Mouse (Mus musculus): ENCODE results near the gene Sox21.

Gene Sox21

GRCm38 (mm10) chr14:118236886-118237289 lies at the start of gene Sox21:
Gene Sox21, minus strand, starts transcription at chr14:118237030.
- peak; percentile 92 for DNase-seq (ENCODE audit: low read depth, low spot score)

- no peak for DNase-seq (ENCODE audit: low read depth, low spot score)
Measured at GRCm38 (mm10) chr14:118286096-118286495, 49.3 kb upstream of the Sox21 start.

GRCm38 (mm10) chr14:118282917-118283316 lies 46.1 kb upstream of the Sox21 start:
- DNase-seq (ENCODE audit: low read depth, low spot score): peak; percentile 7

- DNase-seq (ENCODE audit: low read depth, low spot score): no peak
Measured at GRCm38 (mm10) chr14:118282272-118282671, 45.4 kb upstream of the Sox21 start.

- DNase-seq (ENCODE audit: low read depth, low spot score): no peak
Measured at GRCm38 (mm10) chr14:118277704-118278498, 41.1 kb upstream of the Sox21 start.

- no peak for DNase-seq (ENCODE audit: low read depth, low spot score)
Measured at GRCm38 (mm10) chr14:118272594-118273555, 36.0 kb upstream of the Sox21 start.

GRCm38 (mm10) chr14:118268849-118269248 lies 32.0 kb upstream of the Sox21 start:
- DNase-seq (ENCODE audit: low read depth, low spot score): no peak

GRCm38 (mm10) chr14:118266660-118267059 lies 29.8 kb upstream of the Sox21 start, which contains the start of gene Gm9376:
Gene Gm9376, plus strand, starts transcription at chr14:118266960.
- DNase-seq (ENCODE audit: low read depth, low spot score): no peak

- DNase-seq (ENCODE audit: low read depth, low spot score): no peak
Measured at GRCm38 (mm10) chr14:118253381-118253780, 16.6 kb upstream of the Sox21 start.

GRCm38 (mm10) chr14:118241416-118241815 lies 4.6 kb upstream of the Sox21 start:
- DNase-seq (ENCODE audit: low read depth, low spot score): no peak

GRCm38 (mm10) chr14:118239351-118239750 lies 2.5 kb upstream of the Sox21 start:
- no peak for DNase-seq (ENCODE audit: low read depth, low spot score)

GRCm38 (mm10) chr14:118237786-118238185 lies 956 bp upstream of the Sox21 start:
- DNase-seq (ENCODE audit: low read depth, low spot score): no peak

- peak; percentile 66 for DNase-seq (ENCODE audit: low read depth, low spot score)
Measured at GRCm38 (mm10) chr14:118235973-118236885, 601 bp downstream of the Sox21 start.

- no peak for DNase-seq (ENCODE audit: low read depth, low spot score)
Measured at GRCm38 (mm10) chr14:118235361-118235972, 1.4 kb downstream of the Sox21 start.

- peak; percentile 54 for DNase-seq (ENCODE audit: low read depth, low spot score)
Measured at GRCm38 (mm10) chr14:118234541-118235210, 2.2 kb downstream of the Sox21 start.

- DNase-seq (ENCODE audit: low read depth, low spot score): no peak
Measured at GRCm38 (mm10) chr14:118233786-118234540, 2.9 kb downstream of the Sox21 start.

- no peak for DNase-seq (ENCODE audit: low read depth, low spot score)
Measured at GRCm38 (mm10) chr14:118232381-118232970, 4.4 kb downstream of the Sox21 start.

GRCm38 (mm10) chr14:118226471-118227155 lies 10.2 kb downstream of the Sox21 start:
- peak; percentile 17 for DNase-seq (ENCODE audit: low read depth, low spot score)
